Mouse (Mus musculus) bone marrow macrophage, adult 2 months (primary cell): ENCODE results near the gene Emc10. TPM values are rescaled to one million over a fixed set of nuclear protein-coding genes. Genes with fewer than 3 reads are reported as not detected.

Source experiments
- H3K27ac ChIP-seq: 2 replicates; pipeline ENCODE4 v1.5.1; 2012; ENCODE audit warnings: low read depth, low read length; ENCODE audit not compliant: insufficient read depth
- H3K4me1 ChIP-seq: 2 replicates; pipeline ENCODE4 v1.6.1; 2012; ENCODE audit warnings: low read length; ENCODE audit not compliant: control insufficient read depth, insufficient read depth
- H3K4me3 ChIP-seq: 2 replicates; pipeline ENCODE4 v1.5.1; 2012; ENCODE audit warnings: mild to moderate bottlenecking, low read length, moderate library complexity; ENCODE audit not compliant: insufficient read depth
- CTCF ChIP-seq: IDR thresholded peaks from 2 replicates; pipeline ENCODE4 v1.5.1; 2012; ENCODE audit warnings: low read depth, mild to moderate bottlenecking, low read length, moderate library complexity
- POLR2A ChIP-seq: IDR thresholded peaks from 2 replicates; pipeline ENCODE4 v1.6.1; 2012; ENCODE audit warnings: mild to moderate bottlenecking, low read depth, low read length, borderline replicate concordance
- polyA plus RNA-seq: library from polyadenylated mRNA; stranded (reverse); fragments of >200 nt; gene quantifications from 2 replicates; pipeline ENCODE4 v1.2.4, GENCODE M21; 2012; ENCODE audit not compliant: missing spikeins, insufficient read depth, insufficient read length

Gene Emc10
- polyA plus RNA-seq, 1 experiment, result 89.3 TPM

- no peak overlapping the region for H3K27ac ChIP-seq
- TF ChIP-seq CTCF (no peak), POLR2A (no peak)
- H3K4me3 ChIP-seq, result no peak overlapping the region
Measured at GRCm38 (mm10) chr7:44486927-44487575, 9.3 kb downstream of the Emc10 start.

GRCm38 (mm10) chr7:44485572-44486195 lies 10.6 kb downstream of the Emc10 start:
- TF ChIP-seq CTCF, result no peak
- TF ChIP-seq POLR2A, result no peak
- H3K27ac ChIP-seq, result no peak overlapping the region
- H3K4me1 ChIP-seq, result no peaks in the 10 kb centered on the region
- H3K4me3 ChIP-seq, result no peak overlapping the region

More at GRCm38 (mm10) chr7:44486927-44487575, 9.3 kb downstream of the Emc10 start:
- H3K4me1 ChIP-seq, result no peaks in the 10 kb centered on the region

GRCm38 (mm10) chr7:44484841-44485571 lies 11.3 kb downstream of the Emc10 start:
- no peaks in the 10 kb centered on the region for H3K4me1 ChIP-seq
- TF ChIP-seq POLR2A (no peak), CTCF (peak; percentile 90)
- no peak overlapping the region for H3K27ac ChIP-seq
- H3K4me3 ChIP-seq, result no peak overlapping the region

GRCm38 (mm10) chr7:44484109-44484508 lies 12.2 kb downstream of the Emc10 start:
- H3K27ac ChIP-seq, result no peak overlapping the region
- no peaks in the 10 kb centered on the region; the same call in 1 of the 2 replicates for H3K4me1 ChIP-seq
- TF ChIP-seq POLR2A (no peak), CTCF (no peak)
- no peak overlapping the region for H3K4me3 ChIP-seq

- no peak for TF ChIP-seq CTCF
- TF ChIP-seq POLR2A, result no peak
- Histone ChIP-seq H3K27ac (no peak overlapping the region), H3K4me1 (no peaks in the 10 kb centered on the region; the same call in 1 of the 2 replicates), H3K4me3 (no peak overlapping the region)
Measured at GRCm38 (mm10) chr7:44482836-44483435, 13.4 kb downstream of the Emc10 start.

- no peak overlapping the region for H3K27ac ChIP-seq
- TF ChIP-seq POLR2A, result no peak
- no peak for TF ChIP-seq CTCF
- no peak overlapping the region for H3K4me3 ChIP-seq
- H3K4me1 ChIP-seq, result peaks cover 17% of the 10 kb centered on the region
Measured at GRCm38 (mm10) chr7:44475046-44475614, 21.2 kb downstream of the Emc10 start.

GRCm38 (mm10) chr7:44474419-44474818 lies 21.9 kb downstream of the Emc10 start:
- Histone ChIP-seq H3K4me3 (no peak overlapping the region), H3K27ac (no peak overlapping the region), H3K4me1 (peaks cover 17% of the 10 kb centered on the region)
- no peak for TF ChIP-seq CTCF
- TF ChIP-seq POLR2A, result no peak

- no peak for TF ChIP-seq POLR2A
- TF ChIP-seq CTCF, result no peak
- Histone ChIP-seq H3K4me1 (peaks cover 22% of the 10 kb centered on the region), H3K27ac (no peak overlapping the region), H3K4me3 (no peak overlapping the region)
Measured at GRCm38 (mm10) chr7:44472961-44473646, 23.2 kb downstream of the Emc10 start.

GRCm38 (mm10) chr7:44472558-44472885 lies 23.8 kb downstream of the Emc10 start:
- peaks cover 22% of the 10 kb centered on the region for H3K4me1 ChIP-seq

More at GRCm38 (mm10) chr7:44472558-44472885, 23.8 kb downstream of the Emc10 start:
- no peak for TF ChIP-seq POLR2A
- no peak for TF ChIP-seq CTCF
- Histone ChIP-seq H3K4me3 (no peak overlapping the region), H3K27ac (no peak overlapping the region)
